Mouse (Mus musculus) thymus, postnatal 36 days (tissue): ENCODE data around the gene Agbl3.

Experiments
- DNase-seq, 2 experiments: peaks; one replicate each; pipeline ENCODE4 v3.0.0; 2022; ENCODE audit warnings: mixed read lengths in 2 of 2

Agbl3 gene

GRCm38 (mm10) chr6:34875268-34875761 is 95.1 kb downstream of the Agbl3 start:
- DNase-seq: peak; percentile 81 to 89

GRCm38 (mm10) chr6:34875966-34876834 is 96.0 kb downstream of the Agbl3 start:
- peak; percentile 29 to 54 for DNase-seq

- DNase-seq: no peak
Observed at GRCm38 (mm10) chr6:34876835-34877156, 96.6 kb downstream of the Agbl3 start.

- peak; percentile 94 to 96 for DNase-seq
Observed at GRCm38 (mm10) chr6:34877509-34878321, 97.5 kb downstream of the Agbl3 start, which contains the start of gene Cyren. Gene Cyren (minus strand): TSS chr6:34878060.

- peak in 1 of 2 experiments; percentile 27 for DNase-seq
Observed at GRCm38 (mm10) chr6:34879101-34879740, 99.0 kb downstream of the Agbl3 start.

- DNase-seq: peak; percentile 61 to 63
Observed at GRCm38 (mm10) chr6:34879911-34880475, 99.8 kb downstream of the Agbl3 start.

- no peak for DNase-seq
Observed at GRCm38 (mm10) chr6:34884724-34885123, 104.5 kb downstream of the Agbl3 start.

GRCm38 (mm10) chr6:34887131-34887850 is 107.1 kb downstream of the Agbl3 start:
- no peak for DNase-seq

- no peak for DNase-seq
Observed at GRCm38 (mm10) chr6:34889185-34889584, 109.0 kb downstream of the Agbl3 start.

GRCm38 (mm10) chr6:34895569-34895968 is 115.3 kb downstream of the Agbl3 start:
- DNase-seq: no peak

- no peak for DNase-seq
Observed at GRCm38 (mm10) chr6:34896168-34896780, 116.0 kb downstream of the Agbl3 start.

GRCm38 (mm10) chr6:34899127-34899526 is 118.9 kb downstream of the Agbl3 start:
- no peak for DNase-seq

- no peak for DNase-seq
Observed at GRCm38 (mm10) chr6:34900990-34901389, 120.8 kb downstream of the Agbl3 start.

- no peak for DNase-seq
Observed at GRCm38 (mm10) chr6:34901911-34902444, 121.7 kb downstream of the Agbl3 start.

- no peak for DNase-seq
Observed at GRCm38 (mm10) chr6:34902578-34902977, 122.3 kb downstream of the Agbl3 start.

GRCm38 (mm10) chr6:34903441-34903840 is 123.2 kb downstream of the Agbl3 start:
- no peak for DNase-seq

GRCm38 (mm10) chr6:34903851-34904250 is 123.6 kb downstream of the Agbl3 start:
- DNase-seq: no peak

- no peak for DNase-seq
Observed at GRCm38 (mm10) chr6:34904361-34904760, 124.1 kb downstream of the Agbl3 start.

- DNase-seq: no peak
Observed at GRCm38 (mm10) chr6:34906125-34906524, 125.9 kb downstream of the Agbl3 start.

- DNase-seq: no peak
Observed at GRCm38 (mm10) chr6:34906661-34907060, 126.4 kb downstream of the Agbl3 start.

- no peak for DNase-seq
Observed at GRCm38 (mm10) chr6:34907121-34907614, 126.9 kb downstream of the Agbl3 start.
